Mouse (Mus musculus) telencephalon, adult 2 months (tissue): ENCODE measurements around the gene Spire2.
"Not testable (repeated sequence)": the region's sequence is repeated elsewhere in the genome, so short reads cannot be mapped to it uniquely, and the experiment has no call there.

Source experiments
- DNase-seq: peaks from one replicate; pipeline ENCODE4 v3.0.0-alpha.2; 2011; ENCODE audit warnings: low read depth, low spot score

Gene Spire2

DNA sequence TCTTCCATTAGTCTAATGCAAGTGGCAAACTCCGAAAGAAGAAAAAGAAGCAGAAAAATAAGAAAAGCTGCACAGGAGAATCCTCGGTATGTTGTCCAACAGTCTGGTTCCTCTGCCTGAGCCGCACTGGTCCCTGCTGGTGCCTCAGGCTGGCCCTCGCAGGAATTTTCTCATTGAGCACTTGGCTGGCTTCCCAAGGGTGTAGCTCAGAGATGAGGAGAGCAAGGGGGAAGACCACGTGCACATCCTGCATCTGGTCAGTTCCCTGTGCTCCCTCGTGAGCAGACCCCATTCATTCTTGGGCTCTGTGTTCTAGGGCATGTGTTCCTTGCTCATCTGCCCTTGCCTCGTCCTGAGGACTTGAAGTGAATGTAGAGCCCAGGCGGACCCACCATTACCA is 50.0 kb downstream of the Spire2 start:
- no peak for DNase-seq

GRCm38 (mm10) chr8:123384883-123385540 is 52.5 kb downstream of the Spire2 start:
- no peak for DNase-seq

- no peak for DNase-seq
These were observed 54.5 kb downstream of the Spire2 start for GRCm38 (mm10) chr8:123387041-123387440.

DNA sequence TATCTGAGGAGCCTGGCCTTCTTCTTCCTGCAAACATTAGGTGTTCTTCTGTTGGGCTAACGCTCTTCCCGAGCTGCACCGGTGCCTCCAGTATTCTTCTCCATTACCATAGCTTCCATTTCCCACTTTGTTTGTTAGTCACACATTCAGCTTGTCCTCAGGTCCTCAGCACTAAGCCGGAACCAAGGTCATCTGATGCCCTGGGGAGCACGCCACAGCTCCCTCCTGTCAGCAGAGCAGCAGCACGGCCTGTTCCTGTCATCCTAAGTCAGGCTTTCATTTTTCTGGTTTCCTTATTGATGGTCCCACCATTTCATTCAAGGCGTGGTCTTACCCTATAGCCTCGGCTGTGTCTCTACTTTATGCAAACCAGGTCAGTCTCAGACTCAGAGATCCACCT is 55.3 kb downstream of the Spire2 start:
- no peak for DNase-seq

- DNase-seq, result no peak
These were observed 56.5 kb downstream of the Spire2 start for GRCm38 (mm10) chr8:123389026-123389425.

DNA sequence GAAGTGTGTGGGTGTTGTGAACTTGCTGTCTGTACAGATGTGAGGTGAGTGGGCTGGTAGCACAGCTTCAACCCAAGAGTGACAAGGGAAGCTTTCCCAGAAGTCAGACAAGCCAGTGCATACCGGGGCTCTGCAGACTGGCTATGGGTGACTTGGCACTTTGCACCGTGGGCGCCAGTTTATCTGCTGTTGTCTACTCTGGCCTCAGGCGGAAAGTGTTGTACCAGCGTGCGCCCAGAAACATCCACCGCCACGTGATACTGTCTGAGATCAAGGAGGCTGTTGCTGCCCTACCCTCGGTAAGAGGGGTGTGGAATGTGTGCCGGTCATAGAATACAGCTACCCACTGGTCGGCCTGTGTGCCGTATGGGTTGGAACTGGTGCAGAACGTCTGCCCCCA is 65.8 kb downstream of the Spire2 start:
- no peak for DNase-seq

GRCm38 (mm10) chr8:123401936-123402335 is 69.4 kb downstream of the Spire2 start:
- DNase-seq, result no peak

DNA sequence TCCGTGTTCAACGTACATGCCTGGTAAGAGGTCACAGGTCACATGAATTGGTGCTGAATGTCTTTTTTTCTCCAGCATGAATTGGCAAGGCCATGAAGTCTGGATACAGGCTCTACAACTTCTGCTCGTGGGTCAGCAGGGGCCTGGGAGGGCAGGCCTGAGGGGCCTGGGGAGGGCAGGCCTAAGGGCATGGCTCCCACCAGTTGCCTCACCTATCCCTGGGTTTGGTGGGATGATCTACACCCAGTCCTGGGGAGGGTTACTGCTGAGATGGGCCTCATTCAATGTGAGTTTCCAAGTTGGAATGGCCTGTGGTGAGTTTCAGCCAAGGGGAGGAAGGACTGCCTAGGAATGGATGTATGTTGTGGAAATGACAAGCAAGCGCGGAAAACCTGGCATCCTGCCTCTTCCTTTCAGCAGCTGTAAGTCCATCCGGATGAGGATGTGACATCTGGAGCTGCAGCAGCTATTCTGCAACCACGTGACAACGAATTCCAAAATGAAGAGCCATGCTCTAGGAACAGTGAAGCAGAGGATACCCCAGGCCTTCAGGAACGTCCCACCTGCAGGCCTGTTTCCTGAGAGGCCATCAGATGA is 70.3 kb downstream of the Spire2 start:
- DNase-seq, result no peak

- no peak for DNase-seq
These were observed 72.0 kb downstream of the Spire2 start for GRCm38 (mm10) chr8:123404521-123404920.

GRCm38 (mm10) chr8:123406786-123407185 is 74.3 kb downstream of the Spire2 start, which contains the start of gene Mc1r:
TSS of gene Mc1r (plus strand) at chr8:123407107.
- DNase-seq, result no peak

- DNase-seq, result no peak
These were observed 75.1 kb downstream of the Spire2 start for GRCm38 (mm10) chr8:123407612-123408011.

DNA sequence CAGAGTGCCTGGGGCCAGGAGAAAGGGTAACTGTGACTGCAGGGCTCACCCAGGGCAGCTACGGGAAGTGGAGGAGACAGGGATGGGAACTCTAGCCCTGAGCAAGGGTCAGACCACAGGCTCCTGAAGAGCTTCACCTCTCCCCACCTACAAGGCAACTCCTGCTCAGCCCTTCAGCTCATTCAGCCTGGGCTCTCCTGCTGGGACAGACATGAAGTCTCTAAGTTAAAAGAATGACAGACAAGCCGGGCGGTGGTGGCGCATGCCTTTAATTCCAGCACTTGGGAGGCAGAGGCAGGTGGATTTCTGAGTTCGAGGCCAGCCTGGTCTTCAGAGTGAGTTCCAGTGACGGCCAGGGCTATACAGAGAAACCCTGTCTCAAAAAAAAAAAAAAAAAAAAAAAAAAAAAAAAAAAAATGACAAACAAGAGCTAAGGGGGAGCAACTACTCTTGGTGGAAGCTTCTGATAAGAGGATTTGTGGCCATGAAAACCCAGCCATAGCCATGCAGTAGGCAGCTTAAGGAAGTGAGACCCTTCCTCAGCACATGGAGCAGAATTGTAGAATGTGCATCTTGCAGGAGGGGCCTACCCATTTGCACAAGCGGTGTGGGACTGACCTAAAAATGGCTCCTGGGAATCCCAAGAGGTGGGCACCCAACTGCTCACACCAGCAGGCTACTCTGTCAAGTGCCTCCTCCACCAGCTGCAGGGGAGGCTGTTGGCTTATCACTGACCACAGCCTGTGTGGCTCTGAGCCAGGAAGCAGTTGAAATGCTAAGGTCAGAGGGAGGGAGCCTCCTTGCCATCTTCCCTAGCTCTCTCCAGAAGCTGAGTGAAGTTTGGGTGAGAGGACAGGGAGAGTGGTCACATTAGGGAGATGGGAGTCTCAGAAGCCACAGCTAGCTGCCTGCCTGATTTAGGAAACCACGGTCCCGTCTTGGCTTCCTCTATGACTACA is 76.4 kb downstream of the Spire2 start:
- no peak for DNase-seq

- peak; percentile 36 for DNase-seq
These were observed 77.6 kb downstream of the Spire2 start for GRCm38 (mm10) chr8:123410049-123410587.

- no peak for DNase-seq
These were observed 78.3 kb downstream of the Spire2 start for GRCm38 (mm10) chr8:123410788-123411187.

- DNase-seq, result peak; percentile 90
These were observed 78.7 kb downstream of the Spire2 start, which contains the start of gene Tubb3 for GRCm38 (mm10) chr8:123411246-123411645. TSS of gene Tubb3 (plus strand) at chr8:123411424.

- DNase-seq, result no peak
These were observed 79.3 kb downstream of the Spire2 start for GRCm38 (mm10) chr8:123411781-123412327.

DNA sequence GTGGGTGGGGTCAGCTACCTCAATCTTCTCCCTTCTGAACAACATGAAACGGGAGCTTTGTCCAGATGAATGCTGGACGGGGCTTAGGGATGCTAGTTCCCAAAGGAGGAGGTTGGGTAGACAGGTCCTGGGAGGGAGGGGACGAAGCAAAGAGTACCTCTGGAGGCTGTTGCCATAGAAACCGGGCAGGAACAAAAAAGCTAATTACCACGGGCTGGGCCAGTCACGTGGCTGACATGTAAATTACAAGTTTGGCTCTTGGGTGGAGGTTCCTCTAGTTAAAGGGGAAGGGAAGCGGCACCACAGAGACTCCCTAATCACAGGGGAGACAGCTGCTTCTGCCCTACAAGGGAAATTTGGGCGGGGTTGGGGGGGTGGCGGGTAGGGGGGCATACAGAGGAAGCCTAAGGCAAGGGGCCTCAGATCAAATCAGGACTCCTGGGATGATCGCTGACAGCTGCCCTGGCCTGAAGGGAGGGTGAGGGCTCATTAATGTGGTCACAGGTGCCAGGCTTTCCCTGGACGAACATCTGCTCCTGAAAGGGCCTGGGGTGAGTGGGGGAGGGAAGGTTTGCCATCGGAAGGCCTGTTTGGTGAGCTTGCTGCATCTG is 80.2 kb downstream of the Spire2 start:
- peak; percentile 93 for DNase-seq

- no peak for DNase-seq
These were observed 81.7 kb downstream of the Spire2 start for GRCm38 (mm10) chr8:123414255-123414654.

GRCm38 (mm10) chr8:123414997-123415696 is 82.6 kb downstream of the Spire2 start:
- not testable (repeated sequence) for DNase-seq
